Comparison of ENCODE assay signal across 24 mouse cellular contexts in genomic region chr2:128770557-128770956, GRCm38 (mm10).
"Had no signal": no experiment of that assay in that cellular context is flagged by ENCODE, and none has a peak within 500 bp of the region (broad histone marks: within the 10 kb centered on the region; RNA-seq: fewer than 3 reads in every experiment).

No protein-coding gene starts in this region.

- H3K36me3 ChIP-seq: hindbrain, embryonic 12.5 days; intestine, embryonic 15.5 days had no signal

- DNase-seq: gastrocnemius, adult 2 months; gastrocnemius, postnatal 10 days; gastrocnemius, postnatal 25 days; heart, postnatal 10 days; heart, postnatal 4 days; kidney, adult 18-20 months; kidney, adult 8-10 months; kidney, postnatal 10 days; kidney, postnatal 25 days; kidney, postnatal 4 days had no signal

- ATAC-seq: hindbrain, embryonic 16.5 days; inflammation-experienced regulatory T-cells, adult 6 months; intestine, embryonic 15.5 days; intestine, postnatal 0 days; liver, embryonic 12.5 days had no signal

- H3K27me3 ChIP-seq: heart, embryonic 12.5 days; hindbrain, embryonic 12.5 days; intestine, embryonic 15.5 days; limb, embryonic 13.5 days; limb, embryonic 15.5 days; liver, embryonic 12.5 days had no signal

- H3K4me3 ChIP-seq: gastrocnemius, adult 2 months; heart, embryonic 10.5 days; heart, embryonic 12.5 days; hindbrain, embryonic 10.5 days; hindbrain, embryonic 12.5 days; intestine, embryonic 15.5 days; layer of hippocampus, adult 2 months; left cerebral cortex, adult 2 months; limb, embryonic 13.5 days; limb, embryonic 15.5 days; liver, embryonic 12.5 days had no signal

- H3K4me2 ChIP-seq: heart, embryonic 12.5 days; hindbrain, embryonic 12.5 days; hindbrain, embryonic 14.5 days; intestine, embryonic 15.5 days; limb, embryonic 13.5 days; limb, embryonic 15.5 days; liver, embryonic 12.5 days had no signal
